Mouse (Mus musculus): ENCODE measurements around the gene Mlana.

The Mlana gene

DNA sequence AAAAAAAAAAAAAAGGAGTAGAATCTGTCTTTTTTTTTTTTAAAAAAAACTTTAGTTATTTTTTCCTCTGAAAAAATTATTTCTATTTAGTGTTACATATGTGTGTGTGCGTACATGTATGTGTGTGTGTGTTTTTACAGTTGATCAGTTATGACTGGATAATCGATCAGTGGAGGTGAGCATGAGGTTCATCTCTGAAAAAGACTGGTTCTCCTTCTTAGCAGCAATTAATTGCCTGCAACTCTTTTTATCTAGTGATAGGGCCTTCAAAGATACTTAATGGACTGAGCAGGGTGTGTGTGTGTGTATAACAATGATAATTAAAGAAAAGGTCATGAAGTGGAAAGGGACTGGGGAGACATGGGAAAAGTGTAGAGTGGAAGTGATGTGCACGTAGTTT is 53.4 kb downstream of the Mlana start:
- DNase-seq (ENCODE audit: low read depth, low spot score) = no peak

- DNase-seq (ENCODE audit: low read depth, low spot score) = no peak
Measured at GRCm38 (mm10) chr19:29753939-29754338, 56.3 kb downstream of the Mlana start.
